Mouse (Mus musculus) midbrain, postnatal 0 days (tissue): ENCODE data around the gene 4930519P11Rik. TPM values are rescaled to one million over a fixed set of nuclear protein-coding genes. Genes with fewer than 3 reads are reported as not detected.

Source experiments
- ATAC-seq: fragments of 200-750 bp; cut with Nextera tagmentation; 2 replicates; pipeline ENCODE4 v1.8.0; 2017; ENCODE audit warnings: moderate number of reproducible peaks, mild to moderate bottlenecking, moderate TSS enrichment, moderate library complexity; ENCODE audit not compliant: low FRiP score
- DNase-seq: peaks from one replicate; pipeline ENCODE4 v3.0.0-alpha.2; 2015; ENCODE audit warnings: low spot score
- H3K27ac ChIP-seq: fragments of 300-500 bp; sonication (generic); 2 replicates; pipeline ENCODE4 v1.5.1; 2014; ENCODE audit warnings: low read depth, mild to moderate bottlenecking, low read length, mixed read lengths
- H3K27me3 ChIP-seq: fragments of 300-500 bp; sonication (generic); 2 replicates; pipeline ENCODE4 v1.6.1; 2014; ENCODE audit warnings: low read length, control low read depth, mixed read lengths; ENCODE audit not compliant: insufficient read depth
- H3K36me3 ChIP-seq: fragments of 300-500 bp; sonication (generic); 2 replicates; pipeline ENCODE4 v1.6.1; 2014; ENCODE audit warnings: low read length, control low read depth, mixed read lengths; ENCODE audit not compliant: insufficient read depth
- H3K4me1 ChIP-seq: fragments of 300-500 bp; sonication (generic); 2 replicates; pipeline ENCODE4 v1.6.1; 2014; ENCODE audit warnings: mild to moderate bottlenecking, control low read depth, antibody characterized with exemption, low read length, mixed read lengths; ENCODE audit not compliant: insufficient read depth
- H3K4me2 ChIP-seq: fragments of 300-500 bp; sonication (generic); 2 replicates; pipeline ENCODE4 v1.6.1; 2014; ENCODE audit warnings: low read depth, mild to moderate bottlenecking, low read length, mixed read lengths; ENCODE audit not compliant: poor library complexity, severe bottlenecking
- H3K4me3 ChIP-seq: fragments of 300-500 bp; sonication (generic); 2 replicates; pipeline ENCODE4 v1.5.1; 2014; ENCODE audit warnings: low read depth, mild to moderate bottlenecking, low read length, moderate library complexity
- H3K9ac ChIP-seq: fragments of 300-500 bp; sonication (generic); replicated peaks from 2 replicates; pipeline ENCODE4 v1.6.1; 2014; ENCODE audit warnings: mild to moderate bottlenecking, low read length, moderate library complexity, mixed read lengths; ENCODE audit not compliant: poor library complexity, severe bottlenecking
- H3K9me3 ChIP-seq: fragments of 300-500 bp; sonication (generic); 2 replicates; pipeline ENCODE4 v1.6.1; 2016; ENCODE audit warnings: low read length, control low read depth
- CTCF ChIP-seq: IDR thresholded peaks from 2 replicates; pipeline ENCODE4 v1.5.1; 2016; ENCODE audit warnings: antibody characterized with exemption, mild to moderate bottlenecking
- WGBS: fragments of 180-500 bp; shearing (Covaris S2); extraction: QIAGEN DNeasy Blood & Tissue Kit; methylation state at CpG from one replicate; pipeline ENCODE4 v1.1.7; 2014; 5-methylcytosine and 5-hydroxymethylcytosine counted together
- polyA plus RNA-seq: library from polyadenylated mRNA; unstranded; fragments of >200 nt; fragmentation: Nextera tagmentation; extraction: Ambion mirVana; gene quantifications from 2 replicates; pipeline ENCODE4 v1.2.1, GENCODE M21; 2015
- total RNA-seq: library from RNA; depleted of rRNA; stranded (reverse); fragments of >200 nt; gene quantifications from 2 replicates; pipeline ENCODE4 v1.2.3, GENCODE M21; 2014

Gene 4930519P11Rik
- total and polyA plus RNA-seq, 2 experiments from 2014 or later: 0.35 TPM; not detected in 1

- peak within 1 kb of the TSS; percentile 55; the same call in 1 of the 2 replicates for H3K27ac ChIP-seq
- ATAC-seq (peak; percentile 100), DNase-seq (peak; percentile 98)
- TF ChIP-seq CTCF: no peak
- H3K4me1 ChIP-seq: peaks cover 8% of the 10 kb centered on the region; the same call in 1 of the 2 replicates
- WGBS: 0% methylated on average over 13 of the region's 13 CpGs
- peak within 1 kb of the TSS; percentile 77 for H3K9ac ChIP-seq
- H3K4me3 ChIP-seq: peak within 1 kb of the TSS; percentile 76
- no peaks in the 10 kb centered on the region for H3K36me3 ChIP-seq
- H3K4me2 ChIP-seq: peak within 1 kb of the TSS; percentile 81
- H3K9me3 ChIP-seq: no peaks in the 10 kb centered on the region
- no peaks in the 10 kb centered on the region for H3K27me3 ChIP-seq
These were observed 9.5 kb downstream of the 4930519P11Rik start, which contains the start of gene Pxmp4 for GRCm38 (mm10) chr2:154603638-154604153. Pxmp4 (minus strand) TSS chr2:154603708.

GRCm38 (mm10) chr2:154603007-154603637 is 10.1 kb downstream of the 4930519P11Rik start:
- Histone ChIP-seq H3K9ac (peak overlapping the region; percentile 77), H3K4me2 (peak overlapping the region; percentile 81), H3K27ac (peak overlapping the region; percentile 55; the same call in 1 of the 2 replicates), H3K9me3 (no peaks in the 10 kb centered on the region), H3K36me3 (no peaks in the 10 kb centered on the region), H3K4me3 (peak overlapping the region; percentile 76), H3K4me1 (peaks cover 8% of the 10 kb centered on the region; the same call in 1 of the 2 replicates), H3K27me3 (no peaks in the 10 kb centered on the region)
- TF ChIP-seq CTCF: no peak
- WGBS: 20% methylated on average over 22 of the region's 22 CpGs
- no peak for DNase-seq
- peak; percentile 59 for ATAC-seq

- Histone ChIP-seq H3K27me3 (no peaks in the 10 kb centered on the region), H3K4me1 (peaks cover 8% of the 10 kb centered on the region; the same call in 1 of the 2 replicates), H3K4me2 (no peak overlapping the region), H3K9me3 (no peaks in the 10 kb centered on the region), H3K4me3 (no peak overlapping the region), H3K9ac (no peak overlapping the region), H3K36me3 (no peaks in the 10 kb centered on the region), H3K27ac (no peak overlapping the region)
- DNase-seq (no peak), ATAC-seq (no peak)
- 77% methylated on average over 3 of the region's 3 CpGs for WGBS
- no peak for TF ChIP-seq CTCF
These were observed 11.9 kb downstream of the 4930519P11Rik start for GRCm38 (mm10) chr2:154601324-154601723.

GRCm38 (mm10) chr2:154600586-154600985 is 12.7 kb downstream of the 4930519P11Rik start:
- Histone ChIP-seq H3K36me3 (no peaks in the 10 kb centered on the region), H3K4me2 (no peak overlapping the region), H3K9ac (no peak overlapping the region), H3K9me3 (no peaks in the 10 kb centered on the region), H3K4me3 (no peak overlapping the region), H3K27ac (no peak overlapping the region), H3K4me1 (peaks cover 8% of the 10 kb centered on the region; the same call in 1 of the 2 replicates), H3K27me3 (no peaks in the 10 kb centered on the region)
- ATAC-seq: no peak
- TF ChIP-seq CTCF: peak; percentile 10; the same call in 1 of the 2 replicates
- no peak for DNase-seq
- 78% methylated on average over 6 of the region's 6 CpGs for WGBS

- 83% methylated on average over 3 of the region's 3 CpGs for WGBS
- ATAC-seq: no peak
- Histone ChIP-seq H3K9ac (no peak overlapping the region), H3K4me1 (no peaks in the 10 kb centered on the region), H3K27ac (no peak overlapping the region), H3K4me2 (no peak overlapping the region), H3K36me3 (no peaks in the 10 kb centered on the region), H3K9me3 (no peaks in the 10 kb centered on the region), H3K27me3 (no peaks in the 10 kb centered on the region), H3K4me3 (no peak overlapping the region)
- DNase-seq: no peak
- no peak for TF ChIP-seq CTCF
These were observed 15.8 kb downstream of the 4930519P11Rik start for GRCm38 (mm10) chr2:154597399-154597798.

- no peak for ATAC-seq
- no peak for TF ChIP-seq CTCF
- Histone ChIP-seq H3K4me1 (no peaks in the 10 kb centered on the region), H3K9ac (no peak overlapping the region), H3K27me3 (no peaks in the 10 kb centered on the region), H3K9me3 (no peaks in the 10 kb centered on the region), H3K36me3 (no peaks in the 10 kb centered on the region), H3K27ac (no peak overlapping the region), H3K4me3 (no peak overlapping the region), H3K4me2 (no peak overlapping the region)
- peak; percentile 64 for DNase-seq
- WGBS: 83% methylated on average over 5 of the region's 5 CpGs
These were observed 17.5 kb downstream of the 4930519P11Rik start for GRCm38 (mm10) chr2:154595775-154596174.
